Mouse (Mus musculus) intestine, postnatal 0 days (tissue): Measurements from ENCODE around the gene Gm12355. TPM values are rescaled to one million over a fixed set of nuclear protein-coding genes. Genes with fewer than 3 reads are reported as not detected.
A peak's percentile ranks its signal among the peaks of the same experiment; 100 is the strongest.
"Not testable (repeated sequence)": the region's sequence is repeated elsewhere in the genome, so short reads cannot be mapped to it uniquely, and the experiment has no call there.

Source experiments
- ATAC-seq: fragments of 200-750 bp; cut with Nextera tagmentation; 2 replicates; pipeline ENCODE4 v1.8.0; 2017; ENCODE audit warnings: mild to moderate bottlenecking, moderate TSS enrichment, moderate library complexity
- H3K27ac ChIP-seq: fragments of 300-500 bp; sonication (generic); 2 replicates; pipeline ENCODE4 v1.5.1; 2014; ENCODE audit warnings: mild to moderate bottlenecking, low read depth, low read length, moderate library complexity
- H3K27me3 ChIP-seq: fragments of 300-500 bp; sonication (generic); replicated peaks from 2 replicates; pipeline ENCODE4 v1.6.1; 2014; ENCODE audit warnings: low read length, mixed read lengths; ENCODE audit not compliant: control insufficient read depth, insufficient read depth
- H3K36me3 ChIP-seq: fragments of 300-500 bp; sonication (generic); 2 replicates; pipeline ENCODE4 v1.6.1; 2014; ENCODE audit warnings: mild to moderate bottlenecking, moderate library complexity; ENCODE audit not compliant: control insufficient read depth, insufficient read depth
- H3K4me1 ChIP-seq: fragments of 300-500 bp; sonication (generic); replicated peaks from 2 replicates; pipeline ENCODE4 v1.6.1; 2014; ENCODE audit warnings: antibody characterized with exemption, low read length, mixed read lengths; ENCODE audit not compliant: control insufficient read depth, insufficient read depth
- H3K4me2 ChIP-seq: fragments of 300-500 bp; sonication (generic); replicated peaks from 2 replicates; pipeline ENCODE4 v1.6.1; 2014; ENCODE audit warnings: low read depth, mild to moderate bottlenecking, moderate library complexity
- H3K4me3 ChIP-seq: fragments of 300-500 bp; sonication (generic); 2 replicates; pipeline ENCODE4 v1.5.1; 2014; ENCODE audit warnings: low read depth, low read length
- H3K9ac ChIP-seq: fragments of 300-500 bp; sonication (generic); 2 replicates; pipeline ENCODE4 v1.6.1; 2014; ENCODE audit warnings: mild to moderate bottlenecking, low read depth, low read length
- H3K9me3 ChIP-seq: fragments of 300-500 bp; sonication (generic); 2 replicates; pipeline ENCODE4 v1.6.1; 2016; ENCODE audit warnings: mixed run types; ENCODE audit not compliant: control insufficient read depth
- CTCF ChIP-seq: sonication (generic); IDR thresholded peaks from 2 replicates; pipeline ENCODE4 v1.5.1; 2016; ENCODE audit warnings: low read depth, mild to moderate bottlenecking, control low read depth, antibody characterized with exemption, moderate library complexity
- WGBS: fragments of 180-500 bp; shearing (Covaris S2); extraction: QIAGEN DNeasy Blood & Tissue Kit; methylation state at CpG from one replicate; pipeline ENCODE4 v1.1.7; 2014; 5-methylcytosine and 5-hydroxymethylcytosine counted together
- polyA plus RNA-seq: library from polyadenylated mRNA; unstranded; fragments of >200 nt; fragmentation: Nextera tagmentation; extraction: Ambion mirVana; gene quantifications from 2 replicates; pipeline ENCODE4 v1.2.1, GENCODE M21; 2015

Gene Gm12355
- polyA plus RNA-seq, 1 experiment from 2014 or later, result 0.56 TPM

DNA sequence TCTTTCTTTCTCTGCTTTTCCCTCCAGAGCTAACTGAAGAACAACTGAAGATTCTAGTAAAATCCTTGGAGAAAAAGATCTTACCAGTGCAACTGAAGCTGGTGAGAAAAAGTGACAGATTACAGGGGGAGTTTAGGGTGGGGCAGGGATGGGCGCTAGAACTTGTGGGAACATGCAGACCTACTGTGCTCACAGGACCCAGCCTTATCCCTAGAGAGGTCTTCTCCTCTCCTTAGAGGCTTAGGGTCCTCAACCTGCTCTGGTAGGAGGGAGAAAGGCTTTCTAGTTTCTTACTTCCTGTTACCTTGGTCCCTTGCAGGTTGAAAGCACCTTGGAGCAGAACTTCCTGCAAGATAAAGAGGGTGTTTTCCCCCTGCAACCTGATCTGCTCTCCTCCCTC, 12.0 kb upstream of the Gm12355 start:
- no peaks in the 10 kb centered on the region for H3K36me3 ChIP-seq
- H3K4me2 ChIP-seq, result no peak overlapping the region
- no peaks in the 10 kb centered on the region for H3K27me3 ChIP-seq
- no peak overlapping the region for H3K27ac ChIP-seq
- H3K4me1 ChIP-seq, result no peaks in the 10 kb centered on the region
- TF ChIP-seq CTCF, result no peak
- no peak overlapping the region for H3K4me3 ChIP-seq
- H3K9ac ChIP-seq, result no peak overlapping the region
- WGBS, result 69% methylated on average over 1 of the region's 1 CpGs
- no peak for ATAC-seq
- H3K9me3 ChIP-seq, result no peaks in the 10 kb centered on the region

GRCm38 (mm10) chr11:98635312-98635970, 10.0 kb upstream of the Gm12355 start:
- H3K4me3 ChIP-seq, H3K27ac ChIP-seq, H3K27me3 ChIP-seq, H3K9ac ChIP-seq, H3K36me3 ChIP-seq, H3K9me3 ChIP-seq, ATAC-seq, H3K4me2 ChIP-seq, H3K4me1 ChIP-seq: not testable (repeated sequence)
- TF ChIP-seq CTCF, result peak; percentile 72
- 35% methylated on average over 10 of the region's 10 CpGs for WGBS

DNA sequence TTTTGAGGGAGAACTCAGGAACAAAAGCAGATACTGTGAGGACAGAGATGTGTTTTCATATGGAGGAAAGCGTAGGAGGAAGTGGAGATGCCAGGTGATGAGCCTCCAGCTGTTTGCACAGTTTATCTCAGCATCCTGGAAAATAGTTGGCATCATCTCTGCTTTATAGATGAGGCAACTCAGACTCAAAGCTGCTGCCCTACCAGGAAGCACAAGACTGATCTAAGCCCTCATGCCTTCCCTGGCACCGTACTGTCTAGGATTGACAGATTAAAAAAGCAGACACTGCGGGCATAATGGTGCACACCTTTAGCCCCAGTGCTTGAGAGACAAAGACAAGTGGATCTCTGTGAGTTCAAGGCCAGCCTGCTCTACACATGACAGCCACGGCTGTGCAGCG, 5.2 kb upstream of the Gm12355 start:
- no peaks in the 10 kb centered on the region for H3K27me3 ChIP-seq
- no peak for ATAC-seq
- 87% methylated on average over 5 of the region's 5 CpGs for WGBS
- H3K36me3 ChIP-seq, result no peaks in the 10 kb centered on the region
- TF ChIP-seq CTCF, result no peak
- no peak overlapping the region for H3K9ac ChIP-seq
- no peaks in the 10 kb centered on the region for H3K9me3 ChIP-seq
- no peak overlapping the region for H3K4me2 ChIP-seq
- H3K4me3 ChIP-seq, result no peak overlapping the region
- no peak overlapping the region for H3K27ac ChIP-seq
- no peaks in the 10 kb centered on the region for H3K4me1 ChIP-seq

- Histone ChIP-seq H3K9ac (no peak overlapping the region), H3K4me1 (no peaks in the 10 kb centered on the region), H3K9me3 (no peaks in the 10 kb centered on the region), H3K36me3 (no peaks in the 10 kb centered on the region), H3K27me3 (no peaks in the 10 kb centered on the region), H3K27ac (no peak overlapping the region), H3K4me3 (no peak overlapping the region), H3K4me2 (no peak overlapping the region)
- ATAC-seq, result no peak
- 94% methylated on average over 3 of the region's 3 CpGs for WGBS
- no peak for TF ChIP-seq CTCF
Observed at GRCm38 (mm10) chr11:98628706-98629105, 3.2 kb upstream of the Gm12355 start.

DNA sequence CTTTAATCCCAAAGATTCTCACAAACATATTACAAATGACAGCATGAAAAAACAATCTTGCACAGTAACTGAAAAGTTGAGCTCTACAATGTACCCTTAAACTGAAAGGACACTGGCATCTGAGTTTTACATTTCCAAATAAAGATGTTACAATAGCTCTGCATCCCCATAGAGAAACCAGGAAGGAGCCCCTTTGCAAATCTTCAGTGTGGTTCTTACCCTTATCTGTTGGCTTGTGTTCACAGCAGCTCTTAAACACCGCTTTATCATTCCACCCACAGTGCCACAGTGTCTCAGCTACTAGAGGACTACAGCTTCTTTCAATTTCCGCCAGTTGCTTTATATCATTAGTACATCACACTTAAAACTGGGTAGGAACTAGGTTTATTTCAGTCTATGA, 1.1 kb downstream of the Gm12355 start:
- 97% methylated on average over 2 of the region's 2 CpGs for WGBS
- H3K27me3 ChIP-seq, H3K27ac ChIP-seq, H3K4me1 ChIP-seq, H3K4me3 ChIP-seq, H3K36me3 ChIP-seq, H3K9ac ChIP-seq, H3K4me2 ChIP-seq, ATAC-seq, H3K9me3 ChIP-seq: not testable (repeated sequence)

DNA sequence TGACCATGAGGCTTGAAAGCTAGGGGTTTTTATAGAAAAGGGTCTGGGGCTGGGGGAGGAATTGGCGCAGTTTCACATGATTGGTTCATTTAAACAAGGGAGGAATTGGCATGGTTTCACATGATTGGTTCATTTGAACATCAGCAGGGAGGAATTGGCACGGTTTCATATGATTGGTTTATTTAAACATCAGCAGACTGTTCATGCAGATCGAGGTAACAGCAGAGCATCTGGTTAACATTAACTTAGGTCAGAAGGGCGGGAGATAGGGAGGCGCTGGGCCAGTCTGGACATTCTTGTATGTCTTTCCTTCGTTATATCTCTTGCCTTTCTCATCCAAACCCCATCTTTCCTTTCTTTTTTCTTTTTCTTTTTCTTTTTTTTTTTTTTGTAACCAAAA, 1.5 kb downstream of the Gm12355 start:
- H3K4me3 ChIP-seq, H3K27me3 ChIP-seq, H3K27ac ChIP-seq, H3K4me2 ChIP-seq, H3K9me3 ChIP-seq, H3K36me3 ChIP-seq, H3K9ac ChIP-seq, H3K4me1 ChIP-seq, ATAC-seq: not testable (repeated sequence)
- 82% methylated on average over 6 of the region's 6 CpGs for WGBS

DNA sequence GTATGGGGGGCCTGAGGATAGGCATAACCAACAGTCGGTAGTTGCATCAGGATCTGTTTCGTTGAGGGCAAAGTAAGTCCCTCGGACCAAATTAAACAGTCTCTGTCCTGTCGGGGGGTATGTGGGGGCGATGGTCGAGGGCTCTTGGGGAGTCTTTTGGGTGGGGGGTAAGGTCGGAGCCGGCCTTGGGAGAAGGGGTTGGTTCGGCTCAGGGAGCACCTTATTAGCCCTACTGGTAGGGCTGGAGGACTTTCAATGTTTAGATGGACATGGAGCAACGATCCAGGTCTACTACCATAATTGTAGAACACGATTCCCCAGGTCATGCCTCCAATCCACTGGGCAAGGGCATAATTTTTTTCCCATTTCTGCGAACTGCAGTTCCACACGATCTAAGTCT, 4.7 kb downstream of the Gm12355 start:
- no peak for ATAC-seq
- H3K36me3 ChIP-seq, result no peaks in the 10 kb centered on the region
- H3K27me3 ChIP-seq, result no peaks in the 10 kb centered on the region
- 0 out of 2 replicates have a peak, but pooled peaks cover 2% of the 10 kb centered on the region for H3K9me3 ChIP-seq
- 94% methylated on average over 13 of the region's 13 CpGs for WGBS
- H3K4me1 ChIP-seq, result no peaks in the 10 kb centered on the region
- no peak overlapping the region for H3K9ac ChIP-seq
- TF ChIP-seq CTCF, result no peak
- no peak overlapping the region for H3K4me2 ChIP-seq
- H3K27ac ChIP-seq, result no peak overlapping the region
- H3K4me3 ChIP-seq, result no peak overlapping the region
